Mouse (Mus musculus) thymus, adult 2 months (tissue): ENCODE measurements at regions not wholly inside any gene's neighbourhood (a gene's known extent, or its start where the extent isn't known, plus 50 kb on each side); places are given as distances from the start of the nearest gene placed in this dataset.

ENCODE experiments used
- DNase-seq: peaks from one replicate; pipeline ENCODE4 v3.0.0; 2021
- H3K27ac ChIP-seq: fragments of 200-500 bp; 2 replicates; pipeline ENCODE4 v1.5.1; 2012; ENCODE audit warnings: low read length, control low read depth; ENCODE audit not compliant: control insufficient read depth, insufficient read depth
- H3K27me3 ChIP-seq: fragments of 200-500 bp; 2 replicates; pipeline ENCODE4 v1.6.1; 2012; ENCODE audit warnings: mild to moderate bottlenecking, low read length, moderate library complexity, mixed read lengths; ENCODE audit not compliant: control insufficient read depth, insufficient read depth
- H3K36me3 ChIP-seq: fragments of 200-500 bp; 2 replicates; pipeline ENCODE4 v1.6.1; 2012; ENCODE audit warnings: mild to moderate bottlenecking, low read length, moderate library complexity; ENCODE audit not compliant: control insufficient read depth, insufficient read depth
- H3K4me1 ChIP-seq: fragments of 200-500 bp; replicated peaks from 2 replicates; pipeline ENCODE4 v1.6.1; 2012; ENCODE audit warnings: low read length; ENCODE audit not compliant: control insufficient read depth, insufficient read depth
- H3K4me3 ChIP-seq: fragments of 200-500 bp; 2 replicates; pipeline ENCODE4 v1.5.1; 2012; ENCODE audit warnings: mild to moderate bottlenecking, low read length, control low read depth, moderate library complexity; ENCODE audit not compliant: control insufficient read depth, insufficient read depth
- CTCF ChIP-seq: fragments of 200-500 bp; IDR thresholded peaks from 2 replicates; pipeline ENCODE4 v1.5.1; 2012; ENCODE audit warnings: mild to moderate bottlenecking, control low read depth, low read length, moderate library complexity, borderline replicate concordance; ENCODE audit not compliant: control insufficient read depth, poor library complexity, insufficient read depth; ENCODE audit errors: extremely low read depth
- POLR2A ChIP-seq: fragments of 200-500 bp; IDR thresholded peaks from 2 replicates; pipeline ENCODE4 v1.6.1; 2012; ENCODE audit warnings: mild to moderate bottlenecking, low read length, control low read depth, moderate library complexity; ENCODE audit not compliant: control insufficient read depth, poor library complexity, insufficient read depth; ENCODE audit errors: extremely low read depth
- WGBS: fragments of 180-500 bp; shearing (Covaris S2); methylation state at CpG from one replicate; pipeline ENCODE4 v1.1.7; 2018; 5-methylcytosine and 5-hydroxymethylcytosine counted together

DNA sequence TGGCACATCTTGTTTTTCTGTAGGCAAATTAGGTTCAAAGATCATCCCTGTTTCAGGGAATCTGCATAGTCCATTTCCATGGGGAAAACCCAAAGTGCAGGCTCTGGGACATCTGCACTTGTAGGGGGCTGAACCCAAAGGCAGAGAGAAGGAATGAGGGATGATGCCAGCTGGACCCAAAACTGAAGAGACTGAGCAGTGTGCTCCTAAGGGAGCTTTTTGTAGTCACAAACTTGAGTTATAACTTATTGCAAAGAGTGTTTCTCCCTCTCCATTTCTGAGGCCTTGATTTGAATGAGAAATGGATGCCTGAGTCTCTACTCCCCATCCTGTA lies 226.7 kb downstream of the Ttc32 start:
- no peak for TF ChIP-seq CTCF
- no peak for TF ChIP-seq POLR2A
- no peak for DNase-seq
- Histone ChIP-seq H3K4me1 (no peaks in the 10 kb centered on the region), H3K4me3 (no peak overlapping the region), H3K36me3 (no peaks in the 10 kb centered on the region), H3K27me3 (no peaks in the 10 kb centered on the region), H3K27ac (no peak overlapping the region)

DNA sequence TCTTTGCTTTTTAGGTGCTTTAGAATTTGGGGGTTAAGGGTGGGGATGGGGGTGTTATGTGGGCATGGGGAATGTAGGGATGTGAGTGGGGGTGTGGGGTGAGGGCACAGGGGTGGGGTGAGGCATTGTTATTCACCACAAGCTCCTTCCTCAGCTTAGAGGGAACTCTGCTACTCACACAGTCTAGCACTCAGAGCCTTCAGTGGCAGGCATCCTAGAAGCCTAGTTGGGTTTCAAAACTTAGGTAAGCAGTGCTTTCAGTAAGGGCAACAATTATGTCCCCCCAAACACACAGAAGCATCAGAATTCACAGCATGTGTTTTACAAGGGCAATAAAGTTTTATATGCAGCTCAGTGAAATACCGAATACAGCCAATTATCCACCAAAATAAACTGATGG lies 228.4 kb downstream of the Ttc32 start:
- 90% methylated on average over 1 of the region's 1 CpGs for WGBS
- Histone ChIP-seq H3K27ac (no peak overlapping the region), H3K36me3 (no peaks in the 10 kb centered on the region), H3K27me3 (no peaks in the 10 kb centered on the region), H3K4me1 (no peaks in the 10 kb centered on the region), H3K4me3 (no peak overlapping the region)
- no peak for DNase-seq
- TF ChIP-seq POLR2A (no peak), CTCF (no peak)

DNA sequence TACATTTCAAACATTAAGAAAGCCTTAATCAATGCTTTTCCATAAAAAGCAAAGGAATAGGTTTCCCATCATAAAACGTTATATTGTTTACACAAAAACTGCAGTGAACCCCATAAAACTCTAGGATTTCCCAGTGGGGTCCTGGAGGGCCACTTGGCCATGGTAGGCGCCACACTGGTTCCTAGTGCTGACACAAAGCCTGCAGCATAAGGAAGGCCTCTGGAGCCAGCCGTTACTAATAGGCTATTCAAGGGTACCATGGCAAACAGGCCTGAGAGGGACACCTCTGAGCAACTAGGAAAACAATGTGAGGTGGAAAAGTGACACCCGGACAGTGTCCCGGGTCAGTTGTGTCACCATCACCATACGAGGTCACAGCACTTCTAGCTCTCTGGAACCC lies 231.9 kb downstream of the Ttc32 start:
- Histone ChIP-seq H3K4me1 (no peaks in the 10 kb centered on the region), H3K36me3 (no peaks in the 10 kb centered on the region), H3K27ac (no peak overlapping the region), H3K4me3 (no peak overlapping the region), H3K27me3 (no peaks in the 10 kb centered on the region)
- 77% methylated on average over 6 of the region's 6 CpGs for WGBS
- no peak for DNase-seq
- no peak for TF ChIP-seq POLR2A

DNA sequence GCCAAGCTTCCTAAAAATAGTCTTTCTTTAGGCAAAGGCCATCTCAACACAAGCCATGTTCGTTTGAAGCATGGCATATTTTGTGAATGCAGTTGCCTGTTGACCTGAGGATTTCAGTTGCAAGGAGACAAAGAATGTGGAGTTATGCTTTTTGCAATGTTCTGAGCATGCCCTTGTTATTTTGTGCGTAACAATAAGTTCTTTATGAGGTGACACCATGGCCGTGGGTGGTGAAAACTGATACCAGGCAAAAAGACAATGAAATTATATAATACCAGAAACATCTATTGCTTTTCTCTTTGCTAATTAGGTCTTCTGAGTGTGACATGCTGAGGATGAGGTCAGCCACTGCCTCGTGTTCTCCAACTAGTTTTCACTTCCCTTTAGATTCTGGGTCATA lies 236.4 kb downstream of the Ttc32 start:
- WGBS: 79% methylated on average over 4 of the region's 4 CpGs
- no peaks in the 10 kb centered on the region for H3K36me3 ChIP-seq
- no peaks in the 10 kb centered on the region for H3K4me1 ChIP-seq
- no peaks in the 10 kb centered on the region for H3K27me3 ChIP-seq
- TF ChIP-seq POLR2A (no peak), CTCF (no peak)
- H3K27ac ChIP-seq: no peak overlapping the region
- no peak for DNase-seq
- H3K4me3 ChIP-seq: no peak overlapping the region

DNA sequence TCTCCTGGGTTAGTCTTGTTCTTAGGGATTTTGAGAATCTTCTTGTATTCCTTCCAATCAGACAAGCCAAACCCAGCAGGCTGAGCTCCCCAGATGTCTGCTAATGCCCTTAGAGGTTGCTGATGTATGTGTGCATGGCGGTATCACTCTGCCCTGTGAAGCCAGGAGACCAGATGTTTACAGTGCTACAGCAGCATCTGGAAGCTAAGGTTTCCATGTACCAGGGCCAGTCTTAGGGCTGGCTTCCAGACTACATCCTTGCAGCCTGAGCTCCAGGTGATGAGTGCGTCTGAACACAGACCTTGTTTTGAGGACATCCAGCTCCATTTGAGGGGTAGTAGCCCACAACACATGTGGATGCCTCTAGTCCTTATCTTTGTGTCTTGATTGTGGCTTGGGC lies 241.7 kb downstream of the Ttc32 start:
- H3K4me3 ChIP-seq: no peak overlapping the region
- no peak overlapping the region for H3K27ac ChIP-seq
- H3K27me3 ChIP-seq: no peaks in the 10 kb centered on the region
- no peak for DNase-seq
- TF ChIP-seq CTCF (no peak), POLR2A (no peak)
- no peaks in the 10 kb centered on the region for H3K36me3 ChIP-seq
- no peaks in the 10 kb centered on the region for H3K4me1 ChIP-seq
- WGBS: 96% methylated on average over 2 of the region's 2 CpGs

DNA sequence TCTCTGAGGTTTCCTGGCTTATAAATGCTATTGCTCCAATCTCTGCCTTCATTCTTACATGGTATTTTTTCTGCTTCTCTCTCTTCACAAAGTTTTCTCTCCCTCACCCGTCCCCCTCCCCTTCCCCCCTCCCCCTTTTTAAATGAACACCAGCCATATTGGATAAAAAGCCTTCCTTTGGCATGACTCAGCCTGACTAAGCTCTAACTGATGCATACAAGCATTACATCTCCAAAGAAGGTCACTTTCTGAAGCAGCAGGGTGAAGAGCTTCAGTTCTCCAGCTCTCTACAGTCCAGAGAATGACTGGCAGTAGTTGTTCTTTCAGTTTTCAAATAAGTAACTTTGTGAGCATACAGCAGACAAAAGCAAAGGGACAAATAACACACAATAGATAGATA lies 244.4 kb downstream of the Ttc32 start:
- Histone ChIP-seq H3K4me1 (no peaks in the 10 kb centered on the region), H3K4me3 (no peak overlapping the region), H3K27me3 (no peaks in the 10 kb centered on the region), H3K36me3 (no peaks in the 10 kb centered on the region), H3K27ac (no peak overlapping the region)
- no peak for DNase-seq
- TF ChIP-seq POLR2A (no peak), CTCF (no peak)
- WGBS: 65% methylated on average over 1 of the region's 1 CpGs

DNA sequence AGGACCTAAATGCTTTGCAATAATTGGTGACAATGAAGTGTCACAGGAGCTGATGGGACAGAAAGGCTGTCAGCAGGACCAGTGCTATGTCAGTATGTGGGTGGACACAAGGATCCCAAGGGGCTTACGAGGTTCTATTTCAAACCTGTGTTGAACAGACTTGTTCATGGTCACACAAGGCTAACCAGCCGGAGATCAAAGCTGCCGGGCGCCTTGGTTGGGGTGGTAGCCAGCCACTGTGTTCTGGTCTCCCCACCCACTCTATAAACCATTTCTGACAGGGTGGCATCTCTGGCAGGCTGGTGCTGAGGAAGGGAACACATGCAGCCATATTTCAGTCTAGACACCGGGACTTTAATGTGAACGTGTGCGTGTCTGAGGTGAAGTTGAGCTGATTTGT lies 245.9 kb downstream of the Ttc32 start:
- no peaks in the 10 kb centered on the region for H3K4me1 ChIP-seq
- H3K36me3 ChIP-seq: no peaks in the 10 kb centered on the region
- H3K27ac ChIP-seq: no peak overlapping the region
- H3K4me3 ChIP-seq: no peak overlapping the region
- WGBS: 93% methylated on average over 7 of the region's 7 CpGs
- no peak for DNase-seq
- no peaks in the 10 kb centered on the region for H3K27me3 ChIP-seq
- TF ChIP-seq POLR2A: no peak

DNA sequence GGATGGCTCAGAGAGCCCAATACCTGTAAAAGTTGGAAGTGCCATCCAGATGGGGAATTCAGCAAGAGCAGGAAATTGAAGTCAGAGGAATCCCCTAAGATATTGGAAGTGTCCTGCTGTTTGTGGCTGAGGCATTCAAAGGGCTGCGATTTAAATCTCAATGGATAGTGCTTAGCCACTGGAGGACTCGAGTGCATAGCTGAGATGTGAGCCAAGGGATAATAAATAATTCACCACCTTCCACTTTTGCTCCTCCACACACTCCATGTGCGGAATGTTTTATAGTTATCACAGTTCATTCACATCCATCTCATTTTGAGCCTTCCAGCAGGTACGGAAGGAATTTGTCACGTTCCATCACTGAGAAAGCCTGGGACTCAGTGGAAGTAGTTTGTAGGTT lies 248.9 kb downstream of the Ttc32 start:
- H3K27ac ChIP-seq: no peak overlapping the region
- H3K4me3 ChIP-seq: no peak overlapping the region
- TF ChIP-seq CTCF: no peak
- TF ChIP-seq POLR2A: no peak
- no peaks in the 10 kb centered on the region for H3K36me3 ChIP-seq
- no peaks in the 10 kb centered on the region for H3K4me1 ChIP-seq
- no peak for DNase-seq
- no peaks in the 10 kb centered on the region for H3K27me3 ChIP-seq
- WGBS: 46% methylated on average over 5 of the region's 5 CpGs
